Mouse (Mus musculus) thymus, postnatal 0 days (tissue): ENCODE results near the gene Rgs3. TPM values are rescaled to one million over a fixed set of nuclear protein-coding genes. Genes with fewer than 3 reads are reported as not detected.

Experiments
- DNase-seq: peaks from one replicate; pipeline ENCODE4 v3.0.0-alpha.2; 2015; ENCODE audit warnings: low spot score
- polyA plus RNA-seq: library from polyadenylated mRNA; unstranded; fragments of >200 nt; fragmentation: Nextera tagmentation; extraction: Ambion mirVana; gene quantifications from 2 replicates; pipeline ENCODE4 v1.2.1, GENCODE M21; 2015

The Rgs3 gene
- polyA plus RNA-seq, 1 experiment from 2014 or later, result 18.0 TPM

GRCm38 (mm10) chr4:62711159-62711558 is 151.5 kb downstream of the Rgs3 start:
- no peak for DNase-seq

GRCm38 (mm10) chr4:62711582-62711981 is 151.9 kb downstream of the Rgs3 start:
- DNase-seq, result no peak

GRCm38 (mm10) chr4:62720861-62721260 is 161.2 kb downstream of the Rgs3 start:
- no peak for DNase-seq

- DNase-seq, result no peak
Measured at GRCm38 (mm10) chr4:62722021-62722426, 162.4 kb downstream of the Rgs3 start.

GRCm38 (mm10) chr4:62723795-62724194 is 164.1 kb downstream of the Rgs3 start:
- DNase-seq, result no peak

- DNase-seq, result no peak
Measured at GRCm38 (mm10) chr4:62726282-62726937, 166.8 kb downstream of the Rgs3 start.

- no peak for DNase-seq
Measured at GRCm38 (mm10) chr4:62727541-62728303, 168.1 kb downstream of the Rgs3 start.

- no peak for DNase-seq
Measured at GRCm38 (mm10) chr4:62728471-62728870, 168.8 kb downstream of the Rgs3 start.

- no peak for DNase-seq
Measured at GRCm38 (mm10) chr4:62729191-62729590, 169.5 kb downstream of the Rgs3 start.

- DNase-seq, result no peak
Measured at GRCm38 (mm10) chr4:62729941-62730340, 170.3 kb downstream of the Rgs3 start.

GRCm38 (mm10) chr4:62730861-62731260 is 171.2 kb downstream of the Rgs3 start:
- no peak for DNase-seq

- no peak for DNase-seq
Measured at GRCm38 (mm10) chr4:62731531-62732063, 171.9 kb downstream of the Rgs3 start.

GRCm38 (mm10) chr4:62732096-62732495 is 172.4 kb downstream of the Rgs3 start:
- DNase-seq, result no peak

- DNase-seq, result no peak
Measured at GRCm38 (mm10) chr4:62732840-62733239, 173.2 kb downstream of the Rgs3 start.

GRCm38 (mm10) chr4:62733938-62734337 is 174.3 kb downstream of the Rgs3 start:
- DNase-seq, result no peak

- no peak for DNase-seq
Measured at GRCm38 (mm10) chr4:62735291-62735690, 175.6 kb downstream of the Rgs3 start.

- DNase-seq, result no peak
Measured at GRCm38 (mm10) chr4:62735878-62736277, 176.2 kb downstream of the Rgs3 start.

GRCm38 (mm10) chr4:62736421-62736820 is 176.8 kb downstream of the Rgs3 start:
- no peak for DNase-seq

GRCm38 (mm10) chr4:62736904-62737303 is 177.3 kb downstream of the Rgs3 start:
- DNase-seq, result no peak

- DNase-seq, result no peak
Measured at GRCm38 (mm10) chr4:62737983-62738695, 178.5 kb downstream of the Rgs3 start.

- no peak for DNase-seq
Measured at GRCm38 (mm10) chr4:62738996-62739395, 179.3 kb downstream of the Rgs3 start.

- DNase-seq, result no peak
Measured at GRCm38 (mm10) chr4:62739591-62739990, 179.9 kb downstream of the Rgs3 start.
